Mouse (Mus musculus): Measurements from ENCODE around the gene 1700069L16Rik.

DNA sequence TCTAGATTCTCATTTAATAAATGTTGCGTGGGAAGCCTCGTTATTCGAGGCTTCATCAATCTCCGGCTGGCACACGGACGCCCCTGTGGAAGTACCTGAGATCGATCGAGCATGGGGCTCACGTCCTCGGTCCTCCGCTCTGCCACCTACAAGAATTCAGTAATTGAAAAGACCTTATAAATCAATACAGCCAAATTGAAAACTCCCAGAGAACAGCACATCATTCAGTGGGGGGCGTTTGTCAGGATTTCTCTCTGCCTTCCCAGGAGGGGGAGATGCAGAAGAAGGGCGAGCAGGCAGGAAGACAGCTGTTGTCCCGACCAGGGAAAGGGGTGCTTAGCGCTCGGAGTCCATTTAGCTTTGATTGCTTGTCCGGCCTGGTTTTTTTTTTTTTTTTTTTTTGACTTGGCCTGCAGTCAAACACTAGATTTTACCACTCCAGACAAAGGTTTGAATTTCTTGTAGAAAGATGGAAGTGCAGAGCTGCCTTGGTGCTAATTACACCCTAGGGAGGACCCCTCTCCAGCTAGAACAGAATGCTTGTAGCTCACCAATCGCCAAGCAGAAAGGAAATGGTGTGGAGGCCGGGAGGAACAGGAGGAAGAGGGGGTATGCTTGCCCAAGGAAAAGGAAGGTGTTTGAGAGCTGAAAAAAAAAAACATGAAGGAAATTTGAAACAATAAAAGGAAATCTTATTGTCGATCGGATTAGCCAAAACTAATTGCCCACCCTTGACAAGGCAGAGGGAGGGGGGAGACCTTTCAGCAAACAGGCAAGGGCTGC, 20.6 kb downstream of the 1700069L16Rik start:
- TF ChIP-seq CTCF (IDR thresholded peaks at IDR 0.05) (no peak), EP300 (IDR thresholded peaks at IDR 0.05; ENCODE audit: insufficient read depth, low read depth, low read length) (no peak), POLR2A (IDR thresholded peaks at IDR 0.05; ENCODE audit: insufficient read depth, low read depth, low read length) (no peak)
